Mouse (Mus musculus) lung, embryonic 16.5 days (tissue): Measurements from ENCODE around the gene Krt42. TPM values are rescaled to one million over a fixed set of nuclear protein-coding genes. Genes with fewer than 3 reads are reported as not detected.

Source experiments
- ATAC-seq: fragments of 200-750 bp; cut with Nextera tagmentation; 2 replicates; pipeline ENCODE4 v1.8.0; 2017; ENCODE audit warnings: low read depth, mild to moderate bottlenecking, moderate library complexity
- H3K27ac ChIP-seq: fragments of 300-500 bp; sonication (generic); 2 replicates; pipeline ENCODE4 v1.5.1; 2014; ENCODE audit warnings: mild to moderate bottlenecking, control low read depth, low read length
- H3K27me3 ChIP-seq: fragments of 300-500 bp; sonication (generic); 2 replicates; pipeline ENCODE4 v1.6.1; 2014; ENCODE audit warnings: low read depth, low read length, mixed read lengths; ENCODE audit not compliant: control insufficient read depth, insufficient read depth
- H3K36me3 ChIP-seq: fragments of 300-500 bp; sonication (generic); 2 replicates; pipeline ENCODE4 v1.6.1; 2014; ENCODE audit warnings: low read length; ENCODE audit not compliant: control insufficient read depth, insufficient read depth
- H3K4me1 ChIP-seq: fragments of 300-500 bp; sonication (generic); replicated peaks from 2 replicates; pipeline ENCODE4 v1.6.1; 2014; ENCODE audit warnings: low read length, mixed read lengths; ENCODE audit not compliant: control insufficient read depth, insufficient read depth
- H3K4me2 ChIP-seq: fragments of 300-500 bp; sonication (generic); 2 replicates; pipeline ENCODE4 v1.6.1; 2014; ENCODE audit warnings: low read depth, low read length, control low read depth
- H3K4me3 ChIP-seq: fragments of 300-500 bp; sonication (generic); 2 replicates; pipeline ENCODE4 v1.5.1; 2014; ENCODE audit warnings: mild to moderate bottlenecking, low read length, control low read depth
- H3K9ac ChIP-seq: fragments of 300-500 bp; sonication (generic); 2 replicates; pipeline ENCODE4 v1.6.1; 2014; ENCODE audit warnings: low read length, control low read depth
- H3K9me3 ChIP-seq: fragments of 300-500 bp; sonication (generic); 2 replicates; pipeline ENCODE4 v1.6.1; 2016; ENCODE audit warnings: low read length; ENCODE audit not compliant: control insufficient read depth
- WGBS: fragments of 180-500 bp; shearing (Covaris S2); extraction: QIAGEN DNeasy Blood & Tissue Kit; methylation state at CpG from one replicate; pipeline ENCODE4 v1.1.7; 2014; 5-methylcytosine and 5-hydroxymethylcytosine counted together
- polyA plus RNA-seq: library from polyadenylated mRNA; unstranded; fragments of >200 nt; fragmentation: Nextera tagmentation; extraction: Ambion mirVana; gene quantifications from 2 replicates; pipeline ENCODE4 v1.2.1, GENCODE M21; 2015

Krt42 gene
- polyA plus RNA-seq, 1 experiment from 2014 or later, result not detected

DNA sequence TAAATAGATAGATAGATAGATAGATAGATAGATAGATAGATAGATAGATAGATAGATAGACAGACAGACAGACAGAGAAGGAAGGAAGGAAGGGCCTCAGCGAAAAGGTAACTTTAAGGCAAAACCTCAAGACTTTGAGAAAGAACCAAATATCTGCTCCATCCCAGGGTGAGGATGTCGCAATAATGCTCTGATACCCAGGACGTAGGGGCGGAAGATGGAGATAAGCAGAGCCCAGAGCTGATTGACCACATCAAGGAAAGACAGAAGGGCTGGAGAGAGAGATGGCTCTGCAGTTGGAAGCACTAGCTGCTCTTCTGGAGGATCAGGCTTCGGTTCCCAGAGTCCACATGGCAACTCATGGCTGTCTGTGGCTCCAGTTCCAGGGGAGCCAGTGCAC lies 31.6 kb upstream of the Krt42 start:
- ATAC-seq, result no peak
- 71% methylated on average over 5 of the region's 5 CpGs for WGBS

DNA sequence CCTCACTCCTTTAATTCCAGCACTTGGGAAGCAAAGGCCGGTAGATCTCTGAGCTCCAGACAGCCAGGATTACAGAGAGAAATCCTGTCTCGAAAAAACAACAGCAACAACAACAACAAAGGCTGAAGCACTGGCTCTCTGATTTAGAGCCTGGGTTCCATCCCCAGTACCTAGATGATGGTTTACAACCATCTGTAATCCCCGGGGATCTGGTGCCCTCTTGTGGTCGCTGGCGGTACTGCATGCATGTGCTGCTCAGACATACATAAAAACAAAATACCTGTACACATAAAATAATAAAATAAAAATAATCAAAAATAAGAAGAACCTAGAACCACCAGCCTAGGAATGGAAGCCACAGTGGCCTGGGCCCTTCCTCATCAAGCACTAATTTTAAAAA lies 30.6 kb upstream of the Krt42 start:
- Histone ChIP-seq H3K36me3 (no peaks in the 10 kb centered on the region), H3K27ac (no peak overlapping the region), H3K9ac (no peak overlapping the region), H3K4me1 (no peaks in the 10 kb centered on the region; the same call in 1 of the 2 replicates), H3K4me3 (no peak overlapping the region), H3K9me3 (no peaks in the 10 kb centered on the region), H3K27me3 (no peaks in the 10 kb centered on the region), H3K4me2 (no peak overlapping the region)
- WGBS, result 7% methylated on average over 5 of the region's 5 CpGs
- ATAC-seq, result no peak

More for the DNA sequence above, 31.6 kb upstream of the Krt42 start:
- H3K4me2 ChIP-seq, result no peak overlapping the region
- H3K27ac ChIP-seq, result no peak overlapping the region
- no peak overlapping the region for H3K4me3 ChIP-seq
- H3K4me1 ChIP-seq, result no peaks in the 10 kb centered on the region; the same call in 1 of the 2 replicates
- no peaks in the 10 kb centered on the region for H3K36me3 ChIP-seq
- H3K9me3 ChIP-seq, result no peaks in the 10 kb centered on the region
- H3K27me3 ChIP-seq, result no peaks in the 10 kb centered on the region
- H3K9ac ChIP-seq, result no peak overlapping the region

DNA sequence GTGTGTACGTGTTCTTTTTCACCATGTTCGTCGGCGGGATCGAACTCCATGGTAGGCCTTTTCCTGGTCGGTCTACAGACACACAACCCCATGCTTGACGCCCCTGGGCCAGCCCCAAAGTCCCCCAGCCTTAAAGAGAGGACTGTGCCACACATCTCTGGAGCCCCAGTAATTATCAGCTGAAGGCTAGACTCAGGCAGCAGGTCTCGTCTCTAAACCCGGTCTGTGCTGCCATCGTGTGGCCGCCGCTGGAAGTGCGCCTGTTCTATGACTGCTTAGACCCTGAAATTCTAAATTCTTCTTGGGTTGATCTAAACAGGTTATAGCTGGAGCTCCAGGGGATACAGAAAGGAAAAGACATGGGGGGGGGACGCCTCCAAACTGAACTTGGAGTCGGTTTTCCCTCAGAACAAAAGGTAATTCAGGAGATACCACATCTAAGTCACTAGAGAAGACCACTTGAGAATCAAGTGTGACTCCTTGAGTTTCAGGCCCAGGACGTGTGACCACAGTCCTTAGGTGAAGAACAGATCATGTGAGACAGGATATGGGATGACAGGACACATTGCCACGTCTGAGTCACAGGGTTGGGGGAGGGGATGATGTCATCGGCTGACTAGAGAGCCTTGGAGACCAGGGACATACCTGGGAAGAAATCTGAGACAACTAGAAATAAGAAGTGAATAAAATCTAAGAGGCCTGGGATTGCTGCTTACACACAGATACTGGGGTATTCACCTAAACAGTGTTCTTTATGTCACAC lies 28.8 kb upstream of the Krt42 start:
- Histone ChIP-seq H3K4me3 (peak overlapping the region; percentile 22), H3K27me3 (no peaks in the 10 kb centered on the region)
- ATAC-seq, result peak; percentile 37

DNA sequence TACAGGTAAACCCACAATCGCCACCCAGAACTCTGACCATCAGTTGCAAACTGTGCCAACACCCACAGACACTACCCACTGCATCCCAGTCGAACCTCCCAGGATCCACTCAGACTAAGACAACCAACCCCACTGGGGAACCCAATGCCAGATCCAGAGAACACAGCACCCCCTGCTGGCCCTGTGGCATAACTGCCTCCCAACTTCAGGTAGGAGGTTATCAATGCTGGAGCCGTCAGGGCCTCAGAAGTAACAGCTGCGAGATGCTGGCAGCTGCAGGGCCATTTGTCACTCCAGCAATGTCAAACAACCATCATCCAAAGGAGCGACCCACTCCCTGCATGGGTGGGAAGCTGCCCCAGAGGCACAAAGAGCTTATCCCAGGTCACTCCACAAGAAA lies 28.1 kb upstream of the Krt42 start:
- Histone ChIP-seq H3K9me3 (no peaks in the 10 kb centered on the region), H3K9ac (no peak overlapping the region), H3K27ac (no peak overlapping the region), H3K4me3 (peak overlapping the region; percentile 22), H3K36me3 (no peaks in the 10 kb centered on the region), H3K27me3 (no peaks in the 10 kb centered on the region), H3K4me2 (peak overlapping the region; percentile 41), H3K4me1 (no peaks in the 10 kb centered on the region; the same call in 1 of the 2 replicates)
- ATAC-seq, result no peak
- 33% methylated on average over 5 of the region's 5 CpGs for WGBS

More for the DNA sequence above, 28.8 kb upstream of the Krt42 start:
- Histone ChIP-seq H3K4me1 (no peaks in the 10 kb centered on the region; the same call in 1 of the 2 replicates), H3K36me3 (no peaks in the 10 kb centered on the region), H3K4me2 (peak overlapping the region; percentile 41), H3K27ac (no peak overlapping the region), H3K9ac (no peak overlapping the region), H3K9me3 (no peaks in the 10 kb centered on the region)
- WGBS, result 17% methylated on average over 18 of the region's 18 CpGs

DNA sequence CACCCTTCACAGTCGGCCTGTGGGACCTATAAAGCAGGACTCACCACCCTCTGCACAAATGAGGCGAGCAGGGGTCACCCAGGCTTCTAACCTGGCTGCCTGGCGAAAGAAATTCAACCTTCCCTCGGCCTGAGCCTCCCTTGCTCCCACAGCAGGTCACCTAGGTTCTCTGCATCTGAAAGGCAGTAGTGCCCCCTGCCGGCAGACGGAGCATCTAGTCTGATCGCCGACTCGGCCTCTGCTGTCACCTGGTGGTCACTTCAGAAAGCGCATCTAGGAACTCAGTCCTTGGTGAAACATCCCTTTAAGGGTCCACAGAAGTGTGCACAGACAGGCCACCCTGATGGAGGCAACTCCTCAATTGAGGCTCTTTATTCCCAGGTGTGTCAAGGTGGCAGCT lies 25.6 kb upstream of the Krt42 start:
- Histone ChIP-seq H3K36me3 (no peaks in the 10 kb centered on the region), H3K4me2 (no peak overlapping the region), H3K9ac (peak overlapping the region; percentile 45; the same call in 1 of the 2 replicates), H3K27ac (no peak overlapping the region), H3K4me3 (no peak overlapping the region), H3K27me3 (no peaks in the 10 kb centered on the region), H3K4me1 (peaks cover 8% of the 10 kb centered on the region), H3K9me3 (no peaks in the 10 kb centered on the region)
- ATAC-seq, result peak; percentile 57
- WGBS, result 4% methylated on average over 10 of the region's 10 CpGs

DNA sequence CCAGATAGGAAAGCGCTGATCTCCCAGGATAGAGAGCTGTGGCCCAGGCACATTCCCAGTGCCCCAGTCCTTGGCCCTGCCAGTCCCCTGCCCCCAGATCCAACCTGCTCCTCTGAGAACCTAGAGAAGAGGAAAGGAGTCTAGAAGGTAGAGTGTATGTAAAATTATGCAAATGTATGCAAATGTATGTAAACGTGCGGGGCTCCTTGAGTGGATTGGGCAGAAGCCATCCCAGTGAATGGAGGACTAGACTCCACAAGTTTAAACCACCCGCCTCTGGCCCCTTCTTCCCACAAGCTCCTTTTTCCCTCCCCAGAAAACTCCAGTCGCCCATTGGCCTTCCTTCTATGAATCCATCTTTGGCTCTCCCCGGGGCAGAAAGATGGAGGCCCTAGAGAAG lies 23.2 kb upstream of the Krt42 start:
- H3K4me3 ChIP-seq, result no peak overlapping the region
- no peaks in the 10 kb centered on the region for H3K36me3 ChIP-seq
- no peak for ATAC-seq
- H3K27ac ChIP-seq, result no peak overlapping the region
- no peak overlapping the region for H3K9ac ChIP-seq
- H3K9me3 ChIP-seq, result no peaks in the 10 kb centered on the region
- no peaks in the 10 kb centered on the region for H3K27me3 ChIP-seq
- peaks cover 19% of the 10 kb centered on the region for H3K4me1 ChIP-seq
- WGBS, result 65% methylated on average over 6 of the region's 6 CpGs
- no peak overlapping the region for H3K4me2 ChIP-seq

DNA sequence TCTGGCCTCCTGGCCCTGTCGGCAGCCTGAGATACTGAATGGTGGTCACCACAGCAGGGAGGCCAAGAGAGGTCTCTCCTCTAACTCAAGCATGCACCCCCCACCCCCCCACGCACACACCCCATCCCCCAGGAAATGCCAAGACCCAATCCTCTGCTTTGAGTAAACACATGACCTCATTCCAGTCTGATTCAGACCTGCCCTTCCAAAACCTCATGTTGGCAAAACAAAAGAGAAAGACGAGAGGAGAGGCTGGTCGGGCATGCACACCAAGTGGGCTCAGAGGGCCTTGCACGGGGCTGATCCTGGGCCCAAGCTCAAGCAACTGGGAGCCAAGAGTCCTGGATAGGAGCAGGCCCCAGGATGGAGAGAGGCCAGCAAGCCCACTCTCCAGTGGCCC lies 20.6 kb upstream of the Krt42 start:
- Histone ChIP-seq H3K9ac (peak overlapping the region; percentile 1; the same call in 1 of the 2 replicates), H3K4me2 (no peak overlapping the region), H3K9me3 (no peaks in the 10 kb centered on the region), H3K27ac (peak overlapping the region; percentile 81), H3K27me3 (no peaks in the 10 kb centered on the region), H3K4me1 (peaks cover 20% of the 10 kb centered on the region), H3K4me3 (no peak overlapping the region), H3K36me3 (no peaks in the 10 kb centered on the region)
- 23% methylated on average over 5 of the region's 5 CpGs for WGBS
- 0 out of 2 replicates have a peak, but pooled peaks have one; percentile 6 for ATAC-seq

DNA sequence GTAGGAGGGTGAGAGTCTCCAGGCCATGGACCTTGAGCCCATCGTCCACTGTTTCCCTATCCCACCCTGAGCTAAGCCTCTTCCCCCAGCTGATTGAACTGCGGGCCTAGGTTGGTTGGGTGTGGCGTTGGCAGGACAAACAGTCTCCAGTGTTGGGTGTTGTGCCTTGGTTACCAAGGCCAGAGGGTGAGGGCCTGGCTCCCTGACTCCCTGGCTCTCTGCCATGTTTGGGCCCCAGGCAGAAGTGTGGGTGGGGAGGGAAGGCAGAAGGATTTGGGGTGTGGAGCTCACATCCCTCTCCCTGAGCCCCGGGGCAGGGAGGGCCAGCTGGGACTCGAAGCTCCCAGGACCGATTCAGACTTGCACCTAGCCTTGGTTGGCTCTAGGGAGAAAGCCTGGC lies 19.3 kb upstream of the Krt42 start:
- Histone ChIP-seq H3K27me3 (no peaks in the 10 kb centered on the region), H3K4me1 (peaks cover 22% of the 10 kb centered on the region), H3K4me3 (no peak overlapping the region), H3K4me2 (no peak overlapping the region), H3K9me3 (no peaks in the 10 kb centered on the region), H3K27ac (peak overlapping the region; percentile 81), H3K36me3 (no peaks in the 10 kb centered on the region), H3K9ac (no peak overlapping the region)
- WGBS, result 68% methylated on average over 6 of the region's 6 CpGs
- ATAC-seq, result peak; percentile 55

DNA sequence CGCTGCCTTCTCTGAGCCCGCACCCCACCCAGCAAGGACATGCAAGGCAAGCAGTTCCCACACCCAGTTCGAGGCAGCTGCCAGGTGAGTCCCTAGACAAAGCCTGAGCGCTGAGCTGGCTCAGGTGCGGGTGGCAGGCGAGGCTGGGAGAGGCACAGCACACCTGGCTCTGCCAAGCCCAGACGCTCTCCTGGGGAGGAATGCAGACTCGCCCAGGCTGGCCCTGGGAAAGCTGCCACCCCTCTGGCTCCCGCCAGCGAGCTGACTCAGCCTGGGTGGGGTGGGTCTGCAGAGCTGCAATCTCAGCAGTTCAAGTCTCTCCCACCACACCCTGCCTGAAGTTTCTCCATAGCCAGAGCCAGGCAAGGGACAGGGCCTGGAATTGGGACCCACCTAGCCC lies 17.4 kb upstream of the Krt42 start:
- ATAC-seq, result peak; percentile 86
- Histone ChIP-seq H3K9ac (peak overlapping the region; percentile 51), H3K36me3 (no peaks in the 10 kb centered on the region), H3K27me3 (no peaks in the 10 kb centered on the region), H3K4me3 (no peak overlapping the region), H3K27ac (peak overlapping the region; percentile 95), H3K4me2 (no peak overlapping the region), H3K9me3 (no peaks in the 10 kb centered on the region), H3K4me1 (peaks cover 22% of the 10 kb centered on the region)
- WGBS, result 33% methylated on average over 10 of the region's 10 CpGs
